Mouse (Mus musculus) embryonic facial prominence, embryonic 14.5 days (tissue): ENCODE data around the gene March10. TPM values are rescaled to one million over a fixed set of nuclear protein-coding genes. Genes with fewer than 3 reads are reported as not detected.

Source experiments
- ATAC-seq: fragments of 200-750 bp; cut with Nextera tagmentation; 2 replicates; pipeline ENCODE4 v1.8.0; 2017; ENCODE audit warnings: low read depth, moderate number of reproducible peaks, moderate TSS enrichment
- DNase-seq: peaks from one replicate; pipeline ENCODE4 v3.0.0-alpha.2; 2015; ENCODE audit warnings: low spot score
- H3K27ac ChIP-seq: fragments of 300-500 bp; sonication (generic); replicated peaks from 2 replicates; pipeline ENCODE4 v1.5.1; 2014; ENCODE audit warnings: low read depth, mild to moderate bottlenecking, low read length, moderate library complexity
- H3K27me3 ChIP-seq: fragments of 300-500 bp; sonication (generic); replicated peaks from 2 replicates; pipeline ENCODE4 v1.6.1; 2014; ENCODE audit warnings: low read length; ENCODE audit not compliant: control insufficient read depth, insufficient read depth
- H3K36me3 ChIP-seq: fragments of 300-500 bp; sonication (generic); 2 replicates; pipeline ENCODE4 v1.6.1; 2014; ENCODE audit warnings: low read length, mixed read lengths; ENCODE audit not compliant: control insufficient read depth, insufficient read depth
- H3K4me1 ChIP-seq: fragments of 300-500 bp; sonication (generic); 2 replicates; pipeline ENCODE4 v1.6.1; 2014; ENCODE audit warnings: antibody characterized with exemption, low read length; ENCODE audit not compliant: control insufficient read depth, insufficient read depth
- H3K4me2 ChIP-seq: fragments of 300-500 bp; sonication (generic); 2 replicates; pipeline ENCODE4 v1.6.1; 2014; ENCODE audit warnings: low read depth, mild to moderate bottlenecking, low read length, moderate library complexity, mixed read lengths
- H3K4me3 ChIP-seq: fragments of 300-500 bp; sonication (generic); 2 replicates; pipeline ENCODE4 v1.5.1; 2014; ENCODE audit warnings: low read depth, mild to moderate bottlenecking, low read length
- H3K9ac ChIP-seq: fragments of 300-500 bp; sonication (generic); 2 replicates; pipeline ENCODE4 v1.6.1; 2014; ENCODE audit warnings: low read depth, mild to moderate bottlenecking, low read length, moderate library complexity, mixed read lengths
- H3K9me3 ChIP-seq: fragments of 300-500 bp; sonication (generic); 2 replicates; pipeline ENCODE4 v1.6.1; 2016; ENCODE audit warnings: low read length; ENCODE audit not compliant: control insufficient read depth
- WGBS: fragments of 180-500 bp; shearing (Covaris S2); extraction: QIAGEN DNeasy Blood & Tissue Kit; methylation state at CpG from one replicate; pipeline ENCODE4 v1.1.7; 2014; 5-methylcytosine and 5-hydroxymethylcytosine counted together
- polyA plus RNA-seq: library from polyadenylated mRNA; unstranded; fragments of >200 nt; fragmentation: Nextera tagmentation; extraction: Ambion mirVana; gene quantifications from 2 replicates; pipeline ENCODE4 v1.2.1, GENCODE M21; 2014

Gene March10
- polyA plus RNA-seq, 1 experiment from 2014 or later, result 0.36 TPM

- 37% methylated on average over 12 of the region's 12 CpGs for WGBS
- H3K4me2 ChIP-seq, result peak overlapping the region; percentile 80
- no peak overlapping the region for H3K27ac ChIP-seq
- H3K9me3 ChIP-seq, result no peaks in the 10 kb centered on the region
- ATAC-seq, result peak; percentile 38
- no peaks in the 10 kb centered on the region for H3K27me3 ChIP-seq
- peaks cover 7% of the 10 kb centered on the region; the same call in 1 of the 2 replicates for H3K4me1 ChIP-seq
- DNase-seq, result peak; percentile 55
- H3K4me3 ChIP-seq, result peak overlapping the region; percentile 47
- peak overlapping the region; percentile 63 for H3K9ac ChIP-seq
- H3K36me3 ChIP-seq, result no peaks in the 10 kb centered on the region
Observed at GRCm38 (mm10) chr11:105363598-105364385, 92.7 kb downstream of the March10 start.

- DNase-seq (peak; percentile 69), ATAC-seq (peak; percentile 78)
- Histone ChIP-seq H3K27ac (no peak overlapping the region), H3K4me2 (peak overlapping the region; percentile 80), H3K4me3 (peak overlapping the region; percentile 47), H3K9ac (peak overlapping the region; percentile 63), H3K9me3 (no peaks in the 10 kb centered on the region), H3K4me1 (peaks cover 7% of the 10 kb centered on the region; the same call in 1 of the 2 replicates), H3K36me3 (no peaks in the 10 kb centered on the region), H3K27me3 (no peaks in the 10 kb centered on the region)
- WGBS, result 4% methylated on average over 14 of the region's 40 CpGs
Observed at GRCm38 (mm10) chr11:105362946-105363597, 93.5 kb downstream of the March10 start.

GRCm38 (mm10) chr11:105362041-105362765 is 94.3 kb downstream of the March10 start:
- H3K4me2 ChIP-seq, result no peak overlapping the region
- WGBS, result 79% methylated on average over 4 of the region's 4 CpGs
- no peak overlapping the region for H3K27ac ChIP-seq
- no peaks in the 10 kb centered on the region for H3K9me3 ChIP-seq
- no peak overlapping the region for H3K9ac ChIP-seq
- DNase-seq (no peak), ATAC-seq (no peak)
- H3K4me3 ChIP-seq, result no peak overlapping the region
- peaks cover 7% of the 10 kb centered on the region; the same call in 1 of the 2 replicates for H3K4me1 ChIP-seq
- no peaks in the 10 kb centered on the region for H3K27me3 ChIP-seq
- no peaks in the 10 kb centered on the region for H3K36me3 ChIP-seq

- ATAC-seq (no peak), DNase-seq (no peak)
- H3K27me3 ChIP-seq, result no peaks in the 10 kb centered on the region
- peaks cover 21% of the 10 kb centered on the region for H3K4me1 ChIP-seq
- no peak overlapping the region for H3K9ac ChIP-seq
- WGBS, result 53% methylated on average over 7 of the region's 7 CpGs
- no peak overlapping the region for H3K4me3 ChIP-seq
- no peak overlapping the region for H3K4me2 ChIP-seq
- no peaks in the 10 kb centered on the region for H3K9me3 ChIP-seq
- H3K36me3 ChIP-seq, result no peaks in the 10 kb centered on the region
- H3K27ac ChIP-seq, result no peak overlapping the region
Observed at GRCm38 (mm10) chr11:105356301-105356700, 100.2 kb downstream of the March10 start.

GRCm38 (mm10) chr11:105353891-105354280 is 102.6 kb downstream of the March10 start:
- DNase-seq (no peak), ATAC-seq (no peak)
- Histone ChIP-seq H3K4me1 (peaks cover 21% of the 10 kb centered on the region), H3K4me3 (no peak overlapping the region), H3K27ac (no peak overlapping the region), H3K9me3 (no peaks in the 10 kb centered on the region), H3K27me3 (no peaks in the 10 kb centered on the region), H3K4me2 (no peak overlapping the region), H3K36me3 (peaks cover 15% of the 10 kb centered on the region), H3K9ac (no peak overlapping the region)
- WGBS, result 81% methylated on average over 4 of the region's 4 CpGs

- no peak overlapping the region for H3K4me3 ChIP-seq
- peaks cover 21% of the 10 kb centered on the region for H3K4me1 ChIP-seq
- no peaks in the 10 kb centered on the region for H3K9me3 ChIP-seq
- H3K36me3 ChIP-seq, result peaks cover 22% of the 10 kb centered on the region
- peak overlapping the region; percentile 56; the same call in 1 of the 2 replicates for H3K27ac ChIP-seq
- ATAC-seq, result 0 out of 2 replicates have a peak, but pooled peaks have one; percentile 7
- 48% methylated on average over 9 of the region's 9 CpGs for WGBS
- no peaks in the 10 kb centered on the region for H3K27me3 ChIP-seq
- DNase-seq, result peak; percentile 72
- H3K9ac ChIP-seq, result peak overlapping the region; percentile 30; the same call in 1 of the 2 replicates
- no peak overlapping the region for H3K4me2 ChIP-seq
Observed at GRCm38 (mm10) chr11:105352954-105353890, 103.3 kb downstream of the March10 start.

GRCm38 (mm10) chr11:105352152-105352551 is 104.4 kb downstream of the March10 start:
- no peak overlapping the region for H3K27ac ChIP-seq
- H3K4me3 ChIP-seq, result no peak overlapping the region
- H3K36me3 ChIP-seq, result peaks cover 32% of the 10 kb centered on the region
- H3K4me2 ChIP-seq, result no peak overlapping the region
- H3K9me3 ChIP-seq, result no peaks in the 10 kb centered on the region
- H3K9ac ChIP-seq, result no peak overlapping the region
- DNase-seq (no peak), ATAC-seq (no peak)
- H3K4me1 ChIP-seq, result peaks cover 21% of the 10 kb centered on the region
- H3K27me3 ChIP-seq, result no peaks in the 10 kb centered on the region
- WGBS, result 76% methylated on average over 8 of the region's 8 CpGs

- Histone ChIP-seq H3K4me1 (peaks cover 21% of the 10 kb centered on the region), H3K27me3 (no peaks in the 10 kb centered on the region), H3K4me2 (no peak overlapping the region), H3K4me3 (no peak overlapping the region), H3K9me3 (no peaks in the 10 kb centered on the region), H3K36me3 (peaks cover 47% of the 10 kb centered on the region), H3K27ac (no peak overlapping the region), H3K9ac (no peak overlapping the region)
- no peak for ATAC-seq
- no peak for DNase-seq
- 88% methylated on average over 7 of the region's 7 CpGs for WGBS
Observed at GRCm38 (mm10) chr11:105350643-105351042, 105.9 kb downstream of the March10 start.
